Mouse (Mus musculus) intestine, postnatal 0 days (tissue): ENCODE data around the gene Olfr96. TPM values are rescaled to one million over a fixed set of nuclear protein-coding genes. Genes with fewer than 3 reads are reported as not detected.

ENCODE experiments used
- ATAC-seq: fragments of 200-750 bp; cut with Nextera tagmentation; 2 replicates; pipeline ENCODE4 v1.8.0; 2017; ENCODE audit warnings: mild to moderate bottlenecking, moderate TSS enrichment, moderate library complexity
- H3K27ac ChIP-seq: fragments of 300-500 bp; sonication (generic); 2 replicates; pipeline ENCODE4 v1.5.1; 2014; ENCODE audit warnings: mild to moderate bottlenecking, low read depth, low read length, moderate library complexity
- H3K27me3 ChIP-seq: fragments of 300-500 bp; sonication (generic); replicated peaks from 2 replicates; pipeline ENCODE4 v1.6.1; 2014; ENCODE audit warnings: low read length, mixed read lengths; ENCODE audit not compliant: control insufficient read depth, insufficient read depth
- H3K36me3 ChIP-seq: fragments of 300-500 bp; sonication (generic); 2 replicates; pipeline ENCODE4 v1.6.1; 2014; ENCODE audit warnings: mild to moderate bottlenecking, moderate library complexity; ENCODE audit not compliant: control insufficient read depth, insufficient read depth
- H3K4me1 ChIP-seq: fragments of 300-500 bp; sonication (generic); replicated peaks from 2 replicates; pipeline ENCODE4 v1.6.1; 2014; ENCODE audit warnings: antibody characterized with exemption, low read length, mixed read lengths; ENCODE audit not compliant: control insufficient read depth, insufficient read depth
- H3K4me2 ChIP-seq: fragments of 300-500 bp; sonication (generic); replicated peaks from 2 replicates; pipeline ENCODE4 v1.6.1; 2014; ENCODE audit warnings: low read depth, mild to moderate bottlenecking, moderate library complexity
- H3K4me3 ChIP-seq: fragments of 300-500 bp; sonication (generic); 2 replicates; pipeline ENCODE4 v1.5.1; 2014; ENCODE audit warnings: low read depth, low read length
- H3K9ac ChIP-seq: fragments of 300-500 bp; sonication (generic); 2 replicates; pipeline ENCODE4 v1.6.1; 2014; ENCODE audit warnings: mild to moderate bottlenecking, low read depth, low read length
- H3K9me3 ChIP-seq: fragments of 300-500 bp; sonication (generic); 2 replicates; pipeline ENCODE4 v1.6.1; 2016; ENCODE audit warnings: mixed run types; ENCODE audit not compliant: control insufficient read depth
- CTCF ChIP-seq: sonication (generic); IDR thresholded peaks from 2 replicates; pipeline ENCODE4 v1.5.1; 2016; ENCODE audit warnings: low read depth, mild to moderate bottlenecking, control low read depth, antibody characterized with exemption, moderate library complexity
- WGBS: fragments of 180-500 bp; shearing (Covaris S2); extraction: QIAGEN DNeasy Blood & Tissue Kit; methylation state at CpG from one replicate; pipeline ENCODE4 v1.1.7; 2014; 5-methylcytosine and 5-hydroxymethylcytosine counted together
- polyA plus RNA-seq: library from polyadenylated mRNA; unstranded; fragments of >200 nt; fragmentation: Nextera tagmentation; extraction: Ambion mirVana; gene quantifications from 2 replicates; pipeline ENCODE4 v1.2.1, GENCODE M21; 2015

The Olfr96 gene
- polyA plus RNA-seq, 1 experiment from 2014 or later = not detected

GRCm38 (mm10) chr17:37250544-37250943, 30.6 kb downstream of the Olfr96 start:
- no peaks in the 10 kb centered on the region for H3K9me3 ChIP-seq
- H3K27me3 ChIP-seq = no peaks in the 10 kb centered on the region
- H3K4me2 ChIP-seq = no peak overlapping the region
- no peaks in the 10 kb centered on the region for H3K36me3 ChIP-seq
- H3K4me1 ChIP-seq = no peaks in the 10 kb centered on the region
- no peak for ATAC-seq
- H3K9ac ChIP-seq = no peak overlapping the region
- peak; percentile 75 for TF ChIP-seq CTCF
- H3K4me3 ChIP-seq = no peak overlapping the region
- 14% methylated on average over 1 of the region's 1 CpGs for WGBS
- H3K27ac ChIP-seq = no peak overlapping the region

- Histone ChIP-seq H3K9me3 (no peaks in the 10 kb centered on the region), H3K27me3 (no peaks in the 10 kb centered on the region), H3K4me3 (no peak within 1 kb of the TSS), H3K4me2 (no peak within 1 kb of the TSS), H3K9ac (no peak within 1 kb of the TSS), H3K4me1 (no peaks in the 10 kb centered on the region), H3K27ac (no peak within 1 kb of the TSS), H3K36me3 (no peaks in the 10 kb centered on the region)
- WGBS = 85% methylated on average over 1 of the region's 1 CpGs
- TF ChIP-seq CTCF = no peak
- no peak for ATAC-seq
Measured at GRCm38 (mm10) chr17:37263626-37264025, 43.7 kb downstream of the Olfr96 start, which contains the start of gene Olfr98. Gene Olfr98, minus strand, starts transcription at chr17:37263749.

DNA sequence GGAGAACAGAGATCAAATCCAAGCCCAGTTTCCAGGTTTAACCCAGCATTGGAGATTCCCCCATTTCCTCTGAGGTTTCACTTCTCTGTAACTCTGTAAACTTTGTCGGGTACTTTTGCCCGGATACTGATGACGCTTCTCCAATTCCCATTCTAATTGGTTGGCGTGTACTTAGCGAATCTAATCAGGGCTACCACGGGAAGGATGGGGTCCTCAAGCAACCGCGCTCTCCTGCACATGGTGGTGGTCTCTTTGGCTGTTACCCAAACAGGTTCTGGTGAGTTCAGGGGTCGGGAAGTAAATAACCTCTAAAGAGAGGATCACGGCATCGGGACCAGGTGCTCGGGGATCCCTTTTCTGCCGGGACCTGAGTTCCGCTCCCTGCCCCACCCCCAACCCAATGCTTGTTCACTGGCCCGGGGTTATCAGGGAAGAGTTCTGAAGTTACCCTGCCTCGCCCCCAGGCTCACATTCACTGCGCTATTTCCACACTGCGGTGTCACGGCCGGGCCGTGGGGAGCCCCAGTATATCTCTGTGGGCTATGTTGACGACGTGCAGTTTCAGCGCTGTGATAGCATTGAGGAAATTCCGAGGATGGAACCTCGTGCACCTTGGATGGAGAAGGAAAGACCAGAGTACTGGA, 50.2 kb downstream of the Olfr96 start, which contains the start of gene H2-M3:
Gene H2-M3, plus strand, starts transcription at position 163 of the 644 bp plus-strand sequence.
- Histone ChIP-seq H3K27me3 (no peaks in the 10 kb centered on the region), H3K9ac (peak within 1 kb of the TSS; percentile 48), H3K4me3 (peak within 1 kb of the TSS; percentile 74), H3K4me1 (no peaks in the 10 kb centered on the region), H3K27ac (no peak within 1 kb of the TSS), H3K36me3 (no peaks in the 10 kb centered on the region), H3K4me2 (peak within 1 kb of the TSS; percentile 97), H3K9me3 (no peaks in the 10 kb centered on the region)
- 1% methylated on average over 26 of the region's 26 CpGs for WGBS
- ATAC-seq = peak; percentile 92
- no peak for TF ChIP-seq CTCF

DNA sequence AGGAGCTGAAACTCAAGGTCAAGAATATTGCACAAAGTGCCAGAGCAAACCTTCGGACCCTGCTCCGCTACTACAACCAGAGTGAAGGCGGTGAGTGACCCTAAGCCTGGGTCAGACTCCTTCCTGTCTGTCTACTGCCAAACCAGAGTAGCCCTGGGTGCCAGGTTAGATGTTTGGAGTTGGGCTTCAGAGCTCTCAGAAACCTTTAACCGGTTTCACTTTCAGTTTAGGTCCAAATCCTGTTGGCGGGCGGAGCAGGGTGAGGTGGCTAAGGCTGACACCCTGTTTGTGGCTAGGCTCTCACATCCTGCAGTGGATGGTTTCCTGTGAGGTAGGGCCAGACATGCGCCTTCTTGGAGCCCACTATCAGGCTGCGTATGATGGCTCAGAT, 50.8 kb downstream of the Olfr96 start:
- Histone ChIP-seq H3K27ac (no peak overlapping the region), H3K36me3 (no peaks in the 10 kb centered on the region), H3K9ac (peak overlapping the region; percentile 48; the same call in 1 of the 2 replicates), H3K27me3 (no peaks in the 10 kb centered on the region), H3K4me3 (peak overlapping the region; percentile 74), H3K4me2 (peak overlapping the region; percentile 97), H3K9me3 (no peaks in the 10 kb centered on the region), H3K4me1 (no peaks in the 10 kb centered on the region)
- ATAC-seq = peak; percentile 62
- 39% methylated on average over 8 of the region's 8 CpGs for WGBS
- TF ChIP-seq CTCF = no peak

DNA sequence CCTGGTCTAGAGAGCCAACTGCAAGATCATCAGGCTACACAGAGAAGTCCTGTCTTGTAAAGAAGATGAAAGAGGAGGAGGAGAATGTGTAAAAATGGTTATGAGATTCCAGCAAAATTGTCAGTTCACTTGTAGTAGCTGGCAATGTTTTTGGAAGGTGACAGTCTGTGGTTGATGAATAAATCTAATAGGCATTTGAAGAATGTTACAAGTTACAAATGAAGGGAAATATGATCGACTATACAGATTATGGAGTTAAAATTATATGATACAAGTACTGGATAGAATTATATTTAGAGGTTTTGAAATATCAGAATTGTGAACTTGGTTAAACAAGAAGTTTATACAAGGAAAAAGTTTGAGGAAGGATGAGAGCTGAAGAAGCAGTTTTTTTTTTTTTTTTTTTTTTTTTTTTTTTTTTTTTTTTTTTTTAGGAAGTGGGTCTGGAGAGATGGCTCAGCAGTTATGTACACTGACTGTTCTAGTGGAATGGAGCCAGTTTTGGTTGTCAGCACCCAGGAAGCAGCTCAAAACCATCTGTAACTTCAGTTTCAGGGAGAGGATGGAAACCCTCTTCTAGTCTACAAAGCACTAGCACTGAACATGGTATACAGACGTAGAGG, 55.8 kb downstream of the Olfr96 start:
- no peak overlapping the region for H3K4me3 ChIP-seq
- H3K27ac ChIP-seq = no peak overlapping the region
- no peak for ATAC-seq
- H3K36me3 ChIP-seq = no peaks in the 10 kb centered on the region
- no peak overlapping the region for H3K9ac ChIP-seq
- no peaks in the 10 kb centered on the region for H3K27me3 ChIP-seq
- WGBS = 77% methylated on average over 2 of the region's 2 CpGs
- H3K9me3 ChIP-seq = no peaks in the 10 kb centered on the region
- no peaks in the 10 kb centered on the region for H3K4me1 ChIP-seq
- TF ChIP-seq CTCF = no peak
- H3K4me2 ChIP-seq = no peak overlapping the region

Other genes with a start within 250 kb of the Olfr96 start
- gene 2410137M14Rik, start 238.9 kb upstream of the Olfr96 start, polyA plus RNA-seq = not detected in 2 replicates
- gene H2-M5, start 230.6 kb upstream of the Olfr96 start, polyA plus RNA-seq = 0.05 TPM in 1 of 2 replicates, not detected in the other
- gene Zfp57, start 219.0 kb upstream of the Olfr96 start, polyA plus RNA-seq = 8.6 and 9.0 TPM in 2 replicates
- not detected in 2 replicates for gene Mog, start 196.7 kb upstream of the Olfr96 start, polyA plus RNA-seq
- 4.1 and 4.4 TPM in 2 replicates for gene Gabbr1, start 174.2 kb upstream of the Olfr96 start, polyA plus RNA-seq
- not detected in 2 replicates for gene Olfr90, start 131.6 kb upstream of the Olfr96 start, polyA plus RNA-seq
- gene Olfr91, start 121.9 kb upstream of the Olfr96 start, polyA plus RNA-seq = not detected in 2 replicates
- not detected in 2 replicates for gene Olfr92, start 100.1 kb upstream of the Olfr96 start, polyA plus RNA-seq
- not detected in 2 replicates for gene Olfr93, start 58.7 kb upstream of the Olfr96 start, polyA plus RNA-seq
- gene Ubd, start 26.3 kb upstream of the Olfr96 start, polyA plus RNA-seq = 5.2 and 5.3 TPM in 2 replicates
- not detected in 2 replicates for gene Olfr94, start 19.2 kb upstream of the Olfr96 start, polyA plus RNA-seq
- not detected in 2 replicates for gene Olfr95, start 7.0 kb upstream of the Olfr96 start, polyA plus RNA-seq
- not detected in 2 replicates for gene Olfr97, start 17.2 kb downstream of the Olfr96 start, polyA plus RNA-seq
- not detected in 2 replicates for gene Olfr98, start 43.6 kb downstream of the Olfr96 start, polyA plus RNA-seq
- 2.9 and 3.4 TPM in 2 replicates for gene H2-M3, start 50.1 kb downstream of the Olfr96 start, polyA plus RNA-seq
- gene Olfr99, start 63.3 kb downstream of the Olfr96 start, polyA plus RNA-seq = 0.13 TPM in 1 of 2 replicates, not detected in the other
- not detected in 2 replicates for gene Olfr101, start 84.2 kb downstream of the Olfr96 start, polyA plus RNA-seq
- not detected in 2 replicates for gene Olfr102, start 96.9 kb downstream of the Olfr96 start, polyA plus RNA-seq
- gene Olfr103, start 119.6 kb downstream of the Olfr96 start, polyA plus RNA-seq = not detected in 2 replicates
- not detected in 2 replicates for gene Olfr104-ps, start 139.4 kb downstream of the Olfr96 start, polyA plus RNA-seq
- not detected in 2 replicates for gene Olfr105-ps, start 158.9 kb downstream of the Olfr96 start, polyA plus RNA-seq
- not detected in 2 replicates for gene Olfr106-ps, start 170.2 kb downstream of the Olfr96 start, polyA plus RNA-seq
- not detected in 2 replicates for gene Olfr107, start 179.1 kb downstream of the Olfr96 start, polyA plus RNA-seq
- gene Olfr108, start 225.3 kb downstream of the Olfr96 start, polyA plus RNA-seq = not detected in 2 replicates
- gene Olfr109, start 238.8 kb downstream of the Olfr96 start, polyA plus RNA-seq = not detected in 2 replicates